Mouse (Mus musculus): ENCODE data around the gene Msto1.

DNA sequence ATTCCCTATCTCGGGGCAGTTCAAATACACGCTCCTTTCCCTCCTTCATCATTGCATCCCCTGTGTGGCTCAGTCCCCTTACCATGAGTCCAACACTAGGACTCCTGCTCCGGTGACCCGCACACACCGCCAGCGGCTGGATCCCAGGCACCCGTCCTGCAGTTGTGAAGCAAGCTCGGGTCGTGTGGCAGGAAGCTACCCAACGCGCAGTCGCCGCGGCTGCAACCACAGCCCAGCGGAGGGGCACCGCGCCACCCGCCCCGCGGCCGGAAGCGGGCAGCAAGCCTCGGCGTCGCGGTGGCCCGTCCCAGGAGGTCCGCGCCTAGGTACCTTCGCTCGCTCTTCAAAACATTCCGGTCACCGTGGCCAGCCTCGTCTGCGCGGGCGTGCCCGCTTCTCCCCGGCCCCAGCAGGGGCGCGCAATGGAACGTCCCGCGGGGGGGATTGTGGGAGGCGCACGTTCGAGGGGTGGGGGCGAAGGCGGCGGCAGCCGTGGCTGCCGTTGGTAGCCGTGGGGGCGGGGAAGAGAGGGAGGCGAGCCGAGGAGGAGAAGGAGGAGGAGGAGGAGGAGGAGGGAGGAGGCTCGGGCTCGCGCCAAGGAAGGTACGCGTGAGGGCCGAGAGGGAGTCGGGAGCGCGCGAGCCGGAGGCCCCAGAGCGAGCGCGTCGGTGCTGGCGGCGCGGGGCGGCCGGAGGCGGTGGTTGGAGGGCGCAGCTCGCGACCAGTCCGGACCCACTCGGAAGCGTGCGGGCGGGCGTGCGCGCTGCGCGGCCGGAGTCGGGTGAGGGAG is 36.2 kb upstream of the Msto1 start:
- no peak for TF ChIP-seq CTCF (IDR thresholded peaks at IDR 0.05; ENCODE audit: borderline replicate concordance, insufficient read depth, low read length)
- TF ChIP-seq POLR2A (IDR thresholded peaks at IDR 0.05; ENCODE audit: low read depth, low read length): peak; percentile 98

Data from embryonic fibroblast, embryonic 13.5 days (primary cell).